Mouse (Mus musculus) forelimb bud, embryonic 11.5 days (tissue): ENCODE results near the gene Icos.

ENCODE experiments used
- DNase-seq: peaks from one replicate; pipeline ENCODE4 v3.0.0-alpha.2; 2012; ENCODE audit warnings: low read depth, low spot score

The Icos gene

GRCm38 (mm10) chr1:61039310-61039709 is 61.6 kb downstream of the Icos start:
- DNase-seq: no peak

GRCm38 (mm10) chr1:61040401-61040800 is 62.7 kb downstream of the Icos start:
- no peak for DNase-seq

- DNase-seq: no peak
Observed at GRCm38 (mm10) chr1:61042842-61043241, 65.1 kb downstream of the Icos start.

- DNase-seq: no peak
Observed at GRCm38 (mm10) chr1:61046055-61046705, 68.5 kb downstream of the Icos start.

- no peak for DNase-seq
Observed at GRCm38 (mm10) chr1:61047336-61047735, 69.6 kb downstream of the Icos start.
